Mouse (Mus musculus) mature B cell (primary cell): ENCODE results near the gene Itga11.
"Not testable (repeated sequence)": the region's sequence is repeated elsewhere in the genome, so short reads cannot be mapped to it uniquely, and the experiment has no call there.

Source experiments
- in situ Hi-C: fragments of 300-500 bp; cut with MboI; formaldehyde crosslinking; loops from 2 replicates; pipeline ENCODE4 v1.14.3; 2019

Itga11 gene

DNA sequence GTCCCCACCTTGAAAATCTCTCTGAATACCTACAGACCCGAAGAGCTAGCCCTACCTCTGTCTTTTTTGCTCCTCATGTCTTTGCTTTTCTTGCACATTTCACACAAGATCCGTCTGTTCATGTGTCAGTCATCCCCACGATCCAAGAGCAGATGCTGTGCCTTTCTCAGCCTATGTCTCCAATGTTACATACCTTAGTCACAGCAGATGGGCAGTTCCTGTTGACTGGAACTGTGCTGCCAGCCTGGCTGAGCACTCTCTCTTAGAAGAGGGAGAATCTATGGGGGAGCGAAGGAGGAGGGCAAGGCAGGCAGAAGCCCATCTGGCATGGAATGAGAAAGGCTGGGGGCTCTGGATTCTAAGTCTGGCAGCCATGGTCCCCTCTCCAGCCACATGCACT, 87.7 kb downstream of the Itga11 start:
- in situ Hi-C loops, result no loop called here

DNA sequence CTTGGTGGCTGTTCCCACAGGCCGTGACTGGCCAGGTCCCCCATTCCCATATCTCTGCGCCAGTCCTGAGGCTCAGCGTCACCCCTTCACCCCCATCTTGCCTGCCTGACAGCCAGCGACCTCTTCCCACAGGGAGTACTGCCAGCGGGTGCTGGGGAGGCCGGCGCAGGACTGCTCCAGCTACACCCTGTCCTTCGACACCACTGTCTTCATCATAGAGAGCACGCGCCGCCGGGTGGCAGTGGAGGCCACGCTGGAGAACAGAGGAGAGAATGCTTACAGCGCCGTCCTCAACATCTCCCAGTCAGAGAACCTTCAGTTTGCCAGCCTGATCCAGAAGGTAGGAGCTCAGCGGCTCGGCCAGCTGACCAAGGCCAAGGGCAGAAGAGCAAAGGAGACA, 89.8 kb downstream of the Itga11 start:
- in situ Hi-C loops, result no loop called here

DNA sequence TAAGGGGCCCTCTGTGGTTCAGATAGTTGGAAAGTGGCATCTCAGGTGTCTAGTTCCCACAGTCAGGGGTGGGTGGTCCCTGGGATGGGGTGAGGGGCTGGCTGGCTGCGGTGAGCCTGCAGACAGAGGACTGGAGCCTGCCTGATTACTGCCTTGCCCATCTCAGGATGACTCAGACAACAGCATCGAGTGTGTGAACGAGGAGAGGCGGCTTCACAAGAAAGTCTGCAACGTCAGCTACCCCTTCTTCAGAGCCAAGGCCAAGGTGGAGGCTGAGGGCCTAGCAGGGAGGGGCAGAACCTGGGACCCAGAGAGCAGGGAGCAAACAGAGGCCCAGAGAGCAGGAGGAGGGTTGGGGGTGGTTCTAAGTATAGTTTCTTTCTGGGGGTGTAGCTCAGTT, 90.7 kb downstream of the Itga11 start:
- in situ Hi-C loops, result no loop called here

DNA sequence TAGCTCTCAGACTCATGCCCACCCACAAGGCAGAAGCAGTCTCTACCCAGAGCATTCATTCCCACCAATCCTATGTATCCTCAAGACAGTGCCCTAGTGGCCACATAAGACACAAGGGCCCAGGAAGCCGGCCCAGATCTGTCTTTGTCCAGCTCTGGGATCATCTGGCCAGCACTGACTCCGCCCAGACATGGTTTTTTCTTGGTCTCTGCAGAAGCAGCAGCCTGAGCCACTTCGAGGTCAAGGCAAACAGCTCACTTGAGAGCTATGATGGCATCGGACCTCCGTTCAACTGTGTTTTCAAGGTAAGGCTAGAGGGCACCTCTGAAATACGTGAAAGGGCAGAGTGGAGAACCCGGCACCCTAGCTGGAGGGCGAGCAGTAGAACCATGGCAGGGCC, 95.1 kb downstream of the Itga11 start:
- in situ Hi-C loops, result no loop called here

DNA sequence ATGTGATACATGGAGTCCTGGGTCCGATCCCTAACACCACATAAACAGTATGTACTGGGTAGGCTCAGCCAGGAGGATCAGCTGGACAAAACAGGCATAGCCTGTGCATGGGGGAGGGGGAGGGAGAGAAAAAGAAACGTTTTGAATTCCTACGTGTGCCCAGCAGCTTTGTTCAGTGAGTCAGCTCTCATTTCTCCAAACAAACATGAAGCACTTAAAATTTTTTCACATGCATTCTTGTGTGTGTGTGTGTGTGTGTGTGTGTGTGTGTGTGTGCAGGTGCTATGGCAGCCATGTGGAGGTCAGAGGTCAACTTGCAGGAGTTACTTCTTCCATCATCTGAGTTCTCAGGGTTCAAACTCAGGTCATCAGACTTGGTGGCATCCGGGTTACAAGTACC, 97.8 kb downstream of the Itga11 start:
- in situ Hi-C loops, result no loop called here

DNA sequence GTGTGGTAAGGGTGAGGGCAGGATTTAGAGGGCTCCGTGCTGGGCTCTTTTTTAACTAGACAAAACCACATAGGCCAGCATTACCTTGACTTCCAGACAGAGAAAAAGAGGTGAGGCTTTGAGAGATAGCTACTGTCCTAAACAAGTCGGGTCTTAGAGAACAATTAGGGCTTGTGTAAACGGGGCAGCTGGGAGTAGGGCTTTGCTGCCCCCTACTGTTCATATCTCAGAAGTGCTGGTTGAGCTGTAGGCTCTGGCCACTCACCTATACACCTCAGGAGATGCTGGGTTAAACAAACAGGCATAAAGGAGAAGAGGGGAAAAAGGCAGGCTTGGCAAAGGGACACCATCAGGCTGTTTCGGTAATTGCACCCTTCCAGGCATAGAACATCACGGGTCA, 99.8 kb downstream of the Itga11 start:
- in situ Hi-C loops, result no loop called here

DNA sequence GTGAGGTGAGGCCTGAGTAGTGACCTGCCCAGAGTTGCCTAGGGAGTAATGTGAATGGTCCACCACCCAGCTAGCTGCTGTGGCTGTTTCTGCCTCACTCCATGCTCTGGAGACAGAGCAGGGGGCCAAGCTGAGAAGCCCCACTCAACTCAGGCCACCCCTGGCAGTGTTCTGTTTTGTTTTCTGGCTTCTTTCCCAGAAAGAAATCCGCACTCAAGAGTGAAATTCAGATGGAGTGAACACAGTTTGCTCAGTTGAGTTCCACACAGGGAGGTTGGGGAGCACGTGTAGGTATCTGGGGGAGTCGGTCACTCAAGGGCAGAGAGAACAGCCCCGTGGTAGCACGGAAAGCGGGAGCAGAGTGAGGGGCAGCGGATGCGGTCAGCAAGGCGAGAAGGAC, 101.1 kb downstream of the Itga11 start:
- in situ Hi-C loops, result no loop called here

DNA sequence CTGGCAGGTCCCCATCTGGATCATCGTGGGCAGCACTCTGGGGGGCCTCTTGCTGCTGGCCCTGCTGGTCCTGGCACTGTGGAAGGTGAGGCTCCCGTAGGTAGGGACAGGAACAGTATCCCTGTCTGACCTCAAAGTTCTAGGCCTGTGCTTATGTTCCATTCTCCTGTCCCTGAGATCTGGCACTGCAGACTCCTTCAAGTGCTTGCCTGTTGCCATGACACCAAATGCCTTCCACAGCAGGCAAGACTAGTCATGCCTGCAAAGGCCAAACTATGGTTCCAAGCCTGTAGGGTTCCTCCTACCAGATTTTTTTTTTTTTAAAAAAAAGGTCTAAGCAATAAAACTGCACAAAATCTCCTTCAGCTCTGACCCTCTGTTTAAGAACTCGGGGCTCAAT, 104.3 kb downstream of the Itga11 start:
- in situ Hi-C loops, result no loop called here

DNA sequence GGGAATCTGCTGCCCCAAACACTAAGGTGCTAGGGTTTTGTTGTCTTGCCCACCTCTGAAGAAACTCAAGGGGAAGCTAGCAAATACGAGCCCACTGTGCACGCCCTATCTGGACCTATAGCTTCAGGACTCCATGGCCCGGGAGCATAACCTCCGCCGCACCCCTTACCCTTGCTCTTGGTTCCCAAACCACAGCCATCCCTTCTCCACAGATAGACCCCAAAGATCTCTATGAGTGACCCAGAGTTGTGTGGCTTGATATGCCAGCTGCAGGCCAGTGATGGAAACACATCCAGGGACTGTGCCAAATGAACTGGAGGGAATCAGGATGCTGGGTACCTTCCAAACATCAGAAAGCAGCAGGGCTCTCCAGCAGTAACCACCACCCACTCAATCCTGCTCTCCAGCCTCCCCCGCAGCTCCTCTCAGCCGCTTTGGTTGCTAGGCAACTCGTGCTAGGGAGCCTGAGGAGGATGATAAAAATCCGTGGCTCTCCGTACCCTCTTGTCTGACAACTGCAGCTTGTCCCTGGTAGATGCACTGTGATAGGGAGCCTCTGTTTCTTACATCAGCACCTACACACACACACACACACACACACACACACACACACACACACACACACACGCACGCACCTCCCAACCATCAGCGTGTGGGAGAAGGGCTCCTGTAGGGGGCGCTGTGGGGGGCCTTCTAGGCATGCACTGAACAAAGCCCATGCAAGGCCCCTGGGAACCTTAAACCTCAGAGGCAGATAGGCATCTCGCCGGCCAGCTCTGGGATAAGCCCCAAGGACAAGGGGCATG, 105.6 kb downstream of the Itga11 start:
- in situ Hi-C loops, result no loop called here

DNA sequence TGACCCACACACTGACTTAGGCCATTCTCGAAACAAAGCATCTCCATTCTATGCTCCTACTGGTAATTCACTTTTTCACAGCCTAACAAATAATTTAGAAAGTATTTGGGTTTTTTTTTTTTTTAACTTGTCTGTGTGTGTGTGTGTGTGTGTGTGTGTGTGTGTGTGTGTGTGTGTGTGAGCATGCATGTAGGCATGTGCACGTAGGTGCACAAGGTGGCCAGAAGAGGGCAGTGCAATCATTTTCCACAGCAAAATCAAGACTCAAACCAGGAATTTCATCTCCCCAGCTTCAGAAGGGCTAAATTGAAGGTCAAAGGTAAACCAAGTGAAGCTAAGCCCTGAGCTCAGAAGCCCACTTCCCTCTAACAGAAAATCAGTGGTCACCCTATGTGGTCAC, 106.6 kb downstream of the Itga11 start:
- in situ Hi-C loops, result no loop called here

DNA sequence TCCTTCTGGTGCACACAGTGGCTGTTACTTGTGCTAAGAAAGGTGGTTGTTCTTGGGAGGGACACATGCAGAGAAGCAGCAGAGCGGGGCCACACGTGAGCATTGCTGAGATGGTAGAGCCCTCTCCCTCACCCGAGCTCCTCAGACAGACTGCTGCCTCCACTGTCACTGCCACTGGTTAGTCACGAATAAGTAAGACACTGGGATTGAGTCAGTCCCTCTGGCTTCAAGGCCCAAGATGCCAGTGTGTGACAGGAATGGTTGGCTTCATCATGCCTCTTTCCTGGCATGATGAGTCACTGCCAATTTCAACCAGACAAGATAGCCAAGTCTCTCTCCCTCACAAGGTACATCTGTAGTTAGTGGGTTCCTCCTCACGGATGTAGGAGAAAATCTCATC, 109.1 kb downstream of the Itga11 start:
- in situ Hi-C loops, result no loop called here

DNA sequence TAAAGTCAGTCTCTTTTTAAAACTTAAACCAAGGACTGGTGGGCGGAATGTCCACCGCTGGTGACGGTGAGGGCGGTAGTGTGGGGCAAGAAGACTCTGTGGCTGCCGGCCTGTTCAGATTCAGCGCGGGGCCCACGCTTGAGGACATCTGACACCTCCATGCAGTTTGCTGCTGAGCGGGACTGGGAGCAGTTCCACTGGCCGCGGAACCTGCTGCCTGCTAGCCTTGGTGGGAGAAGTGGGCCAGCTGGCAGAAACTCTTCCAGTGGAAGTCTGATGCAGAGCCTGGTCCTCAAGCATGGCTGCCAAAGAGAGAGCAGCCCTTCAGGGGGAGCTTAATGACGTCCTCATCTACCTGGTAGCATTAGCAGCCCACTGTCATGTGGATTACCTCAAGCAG, 112.2 kb downstream of the Itga11 start:
- in situ Hi-C loops, result no loop called here

DNA sequence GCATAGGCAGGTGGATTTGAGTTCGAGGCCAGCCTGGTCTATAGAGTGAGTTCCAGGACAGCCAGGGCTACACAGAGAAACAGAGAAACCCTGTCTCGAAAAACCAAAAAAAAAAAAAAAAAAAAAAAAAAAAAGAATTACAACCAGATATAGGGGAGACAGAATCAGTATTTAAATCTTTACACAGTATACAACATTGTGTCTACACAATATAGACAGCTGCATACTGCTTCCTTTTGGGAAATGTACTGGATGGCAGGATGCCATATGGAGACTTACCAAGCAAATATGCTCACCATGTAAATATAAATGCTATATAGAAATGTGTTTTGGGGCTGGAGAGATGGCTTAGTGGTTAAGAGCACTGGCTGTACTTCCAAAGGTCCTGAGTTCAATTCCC, 121.6 kb downstream of the Itga11 start:
- in situ Hi-C loops, result not testable (repeated sequence)

DNA sequence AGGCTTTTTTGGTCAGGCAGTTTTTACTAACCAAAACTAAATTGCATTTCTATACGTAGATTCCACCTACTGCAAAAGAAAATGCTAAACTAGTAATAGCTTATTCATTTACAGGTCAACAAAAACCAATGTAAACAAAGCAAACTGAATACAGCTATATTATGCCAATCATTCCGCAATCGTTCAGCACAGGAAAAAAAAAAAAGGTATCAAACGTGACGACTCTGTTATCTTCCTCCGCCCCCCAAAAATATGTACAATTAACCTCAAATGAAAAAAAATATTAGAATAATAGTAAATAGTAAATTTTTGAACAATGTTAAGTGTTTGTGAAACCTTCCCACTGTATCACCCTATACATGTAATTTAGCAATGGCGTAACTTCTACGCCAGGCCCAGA, 132.5 kb downstream of the Itga11 start:
- in situ Hi-C loops, result no loop called here

DNA sequence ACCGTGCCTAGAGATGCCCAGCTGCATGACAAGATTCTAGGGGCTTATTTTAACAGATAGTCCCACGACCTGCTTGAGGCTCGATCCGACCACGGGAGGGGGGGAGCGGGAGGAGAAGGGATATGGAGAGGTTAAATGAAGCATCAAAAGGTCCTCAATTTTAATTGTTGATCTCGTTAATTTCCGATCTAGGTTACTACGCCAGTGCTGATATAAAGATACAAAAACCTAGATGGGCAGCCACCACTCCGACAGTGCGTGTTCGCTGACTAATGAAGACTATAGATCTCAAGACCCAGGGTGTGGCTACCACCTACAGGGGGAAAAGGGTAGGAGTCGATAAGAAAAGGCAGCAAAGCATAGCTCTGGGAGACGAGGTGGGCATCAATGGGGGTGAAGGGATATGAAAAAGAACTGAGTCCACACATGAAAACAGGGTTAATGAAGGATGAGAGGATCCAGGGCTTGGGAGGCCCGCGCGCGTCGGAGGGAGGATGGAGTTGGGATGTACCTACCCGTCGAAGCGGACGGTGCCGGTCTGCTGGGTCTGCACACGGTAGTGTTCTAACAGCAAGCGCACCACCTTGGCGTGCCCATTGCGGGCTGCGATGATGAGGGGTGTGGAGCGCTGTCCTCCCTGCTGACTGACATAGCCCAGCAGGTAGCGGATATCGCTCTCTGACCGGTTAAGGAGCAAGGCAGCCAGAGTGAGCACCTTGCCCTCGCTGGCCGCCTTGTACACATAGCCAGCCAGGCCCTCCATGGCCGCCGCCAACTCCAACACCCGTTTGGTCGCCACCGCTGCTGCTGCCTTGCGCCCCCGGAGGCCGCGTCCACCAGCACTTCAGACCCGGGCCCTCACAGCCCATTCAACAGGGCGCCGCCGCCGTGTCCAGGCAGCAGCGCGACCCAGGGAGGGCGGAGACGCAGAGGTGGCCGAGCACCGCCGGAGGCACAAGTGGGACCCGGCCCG, 133.2 kb downstream of the Itga11 start:
- in situ Hi-C loops, result no loop called here

DNA sequence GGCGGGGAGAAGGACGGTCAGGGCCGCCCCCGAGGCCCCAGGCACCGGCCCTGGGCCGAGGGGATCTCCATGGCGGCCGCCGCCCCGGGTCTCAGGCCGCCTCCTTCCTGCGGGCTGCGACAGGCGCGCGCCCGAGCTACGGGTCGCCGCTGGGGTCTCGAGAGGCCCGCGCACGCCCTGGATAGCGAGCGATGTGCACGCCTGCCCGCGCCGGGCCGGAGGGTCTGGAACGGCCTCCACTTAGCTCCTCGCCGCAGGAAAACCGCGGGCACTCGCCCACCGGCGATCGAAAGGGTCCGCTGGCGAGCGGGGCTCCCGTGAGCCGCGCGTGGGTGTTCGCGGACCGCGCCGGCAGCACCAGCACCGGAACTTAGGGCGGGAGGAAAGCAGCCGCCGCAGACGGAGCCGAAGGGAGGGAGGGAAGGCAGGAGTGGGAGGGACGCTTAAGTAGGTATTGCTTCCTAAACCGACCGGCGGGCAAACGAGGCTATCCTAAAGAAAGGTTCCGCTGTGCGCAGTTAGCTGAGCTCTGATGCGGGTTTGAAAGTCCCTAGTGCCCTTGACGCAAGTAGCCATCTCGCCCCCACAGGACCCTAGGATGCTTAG, 134.0 kb downstream of the Itga11 start, which contains the start of gene Fem1b:
Fem1b (minus strand) TSS at position 419 of the 606 bp plus-strand sequence.
- in situ Hi-C loops, result no loop called here

DNA sequence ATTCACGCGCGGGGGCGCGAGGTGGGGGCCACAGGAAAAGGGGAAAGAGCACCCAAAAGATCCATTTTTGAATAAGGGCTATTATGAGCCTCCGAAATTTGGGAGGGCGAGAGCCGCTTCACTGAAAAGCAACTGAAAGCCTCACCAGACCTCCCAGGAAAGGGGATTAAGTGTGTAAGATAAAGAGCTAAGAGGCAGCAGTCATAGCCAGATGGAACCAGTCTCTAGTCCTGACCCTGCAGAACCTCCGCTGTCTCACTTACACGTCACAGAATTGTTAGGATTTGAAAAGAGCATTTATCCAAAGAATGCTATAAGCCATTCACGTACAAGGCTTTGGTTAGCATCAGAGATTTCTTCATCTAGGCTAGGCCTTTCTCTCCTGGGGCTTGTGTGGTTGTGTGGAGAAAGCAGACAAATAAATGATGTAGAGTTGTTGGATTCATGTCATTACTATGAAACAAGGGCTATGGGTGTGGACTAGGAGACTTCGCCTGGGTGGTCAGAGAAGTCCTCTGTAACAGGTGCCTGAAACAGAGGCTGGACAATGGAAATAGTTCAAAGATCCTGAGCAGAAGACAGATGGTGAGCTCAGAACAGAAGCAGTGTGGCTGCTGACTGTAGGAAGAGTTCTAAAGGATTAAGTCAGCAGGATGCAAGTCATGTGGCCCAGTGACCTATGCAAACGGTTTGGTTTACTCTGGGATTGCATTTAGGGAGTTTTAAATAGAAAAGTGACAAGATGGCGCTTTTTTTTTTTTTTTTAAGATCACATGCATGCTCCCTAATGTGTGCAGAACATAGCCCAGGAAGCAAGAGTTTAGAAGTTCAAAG, 134.8 kb downstream of the Itga11 start:
- in situ Hi-C loops, result no loop called here

DNA sequence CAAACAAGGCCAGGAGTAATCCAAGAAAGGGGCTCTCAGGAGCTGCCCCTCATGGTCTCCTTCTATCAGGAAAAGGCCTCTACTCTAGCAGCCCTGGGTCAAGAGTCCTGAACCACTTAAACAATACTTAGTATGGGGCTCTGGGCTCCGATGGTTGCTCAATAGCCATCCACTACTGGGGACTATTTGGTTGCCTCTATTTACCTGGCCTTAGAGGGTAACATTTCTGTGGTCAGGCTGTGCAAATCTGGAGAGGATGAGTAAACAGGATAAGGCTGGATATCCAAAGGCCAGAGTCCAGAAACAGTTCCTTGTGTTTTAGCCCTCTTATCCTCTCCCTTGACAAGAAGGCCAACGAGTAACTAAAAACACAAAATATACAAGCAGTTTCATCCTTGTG, 137.1 kb downstream of the Itga11 start:
- in situ Hi-C loops, result no loop called here

DNA sequence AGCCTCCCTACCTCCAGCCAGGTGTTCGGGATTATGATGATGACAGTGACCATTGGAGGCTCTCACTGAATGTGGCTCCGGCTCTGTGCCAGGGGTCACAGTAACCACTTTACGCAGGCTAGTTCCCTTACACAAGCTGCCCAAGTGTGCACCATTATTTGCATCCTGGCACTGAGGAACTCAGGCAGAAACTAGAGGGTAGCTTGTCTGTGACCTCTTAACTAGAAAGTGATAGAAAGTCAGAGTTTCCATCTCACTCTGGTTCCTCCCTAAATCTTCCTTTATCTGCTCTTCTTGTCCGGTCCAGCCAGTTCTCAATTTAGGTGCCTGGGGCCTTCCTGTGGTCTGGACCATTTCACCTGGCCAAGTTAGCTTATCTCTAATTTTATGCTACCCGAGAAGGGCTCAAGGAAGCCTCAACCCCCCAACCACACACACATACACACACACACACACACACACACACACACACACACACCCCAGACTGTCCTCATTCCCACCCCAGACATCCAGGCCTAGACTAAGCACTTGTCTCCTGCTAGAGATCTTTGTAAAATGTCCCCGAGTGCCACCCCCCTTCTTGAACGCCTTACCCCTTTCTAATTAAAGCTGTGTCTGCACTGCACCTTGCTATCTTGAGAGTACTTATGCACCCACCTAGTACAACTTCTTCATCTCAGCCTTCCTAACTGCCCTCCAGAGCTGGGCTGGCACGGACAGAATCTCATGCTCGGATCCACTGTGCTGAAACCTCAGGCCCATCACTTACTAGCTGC, 138.9 kb downstream of the Itga11 start:
- in situ Hi-C loops, result no loop called here

DNA sequence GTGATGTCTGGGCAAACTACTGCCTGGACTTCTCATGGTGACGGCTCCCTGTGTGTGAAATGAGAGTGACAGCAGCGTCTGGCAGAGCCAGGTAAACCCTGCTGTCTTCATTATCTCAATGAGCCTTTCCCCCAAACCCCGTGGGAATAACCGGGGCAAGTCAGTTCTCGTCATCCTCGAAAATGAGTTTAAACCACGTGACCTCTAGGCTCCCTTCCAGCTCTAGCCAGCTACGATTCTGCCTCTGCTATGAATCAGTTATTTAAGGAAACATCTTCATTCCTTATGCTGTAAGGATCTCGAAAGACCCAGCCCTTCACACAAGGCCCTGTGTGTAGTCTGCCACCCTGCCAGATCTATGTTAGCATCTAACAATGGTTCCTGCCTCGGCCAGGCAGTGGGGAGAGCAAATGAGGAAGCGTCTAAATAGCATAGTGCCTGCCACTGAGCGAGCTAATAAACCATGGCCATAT, 139.5 kb downstream of the Itga11 start:
- in situ Hi-C loops, result no loop called here
